Mouse (Mus musculus) thymus, postnatal 0 days (tissue): ENCODE measurements around the gene Dlgap1. TPM values are rescaled to one million over a fixed set of nuclear protein-coding genes. Genes with fewer than 3 reads are reported as not detected.

Source experiments
- DNase-seq: peaks from one replicate; pipeline ENCODE4 v3.0.0-alpha.2; 2015; ENCODE audit warnings: low spot score
- polyA plus RNA-seq: library from polyadenylated mRNA; unstranded; fragments of >200 nt; fragmentation: Nextera tagmentation; extraction: Ambion mirVana; gene quantifications from 2 replicates; pipeline ENCODE4 v1.2.1, GENCODE M21; 2015

The Dlgap1 gene
- polyA plus RNA-seq, 1 experiment from 2014 or later: not detected

GRCm38 (mm10) chr17:70614407-70615060 lies 645.7 kb downstream of the Dlgap1 start:
- no peak for DNase-seq

GRCm38 (mm10) chr17:70622493-70622892 lies 653.6 kb downstream of the Dlgap1 start:
- no peak for DNase-seq

- DNase-seq: no peak
Observed at GRCm38 (mm10) chr17:70626396-70626795, 657.5 kb downstream of the Dlgap1 start.

- no peak for DNase-seq
Observed at GRCm38 (mm10) chr17:70626925-70627324, 658.1 kb downstream of the Dlgap1 start.

- DNase-seq: no peak
Observed at GRCm38 (mm10) chr17:70629653-70630378, 660.9 kb downstream of the Dlgap1 start.

GRCm38 (mm10) chr17:70633181-70633944 lies 664.5 kb downstream of the Dlgap1 start:
- DNase-seq: no peak

- no peak for DNase-seq
Observed at GRCm38 (mm10) chr17:70643211-70643610, 674.3 kb downstream of the Dlgap1 start.

GRCm38 (mm10) chr17:70646641-70647040 lies 677.8 kb downstream of the Dlgap1 start:
- DNase-seq: no peak

- no peak for DNase-seq
Observed at GRCm38 (mm10) chr17:70661382-70661781, 692.5 kb downstream of the Dlgap1 start.

GRCm38 (mm10) chr17:70663992-70664391 lies 695.1 kb downstream of the Dlgap1 start:
- no peak for DNase-seq

- no peak for DNase-seq
Observed at GRCm38 (mm10) chr17:70664484-70665040, 695.7 kb downstream of the Dlgap1 start.

- no peak for DNase-seq
Observed at GRCm38 (mm10) chr17:70673985-70674384, 705.1 kb downstream of the Dlgap1 start.

- DNase-seq: no peak
Observed at GRCm38 (mm10) chr17:70676522-70676921, 707.6 kb downstream of the Dlgap1 start.

- peak; percentile 33 for DNase-seq
Observed at GRCm38 (mm10) chr17:70683561-70684167, 714.8 kb downstream of the Dlgap1 start.

- DNase-seq: no peak
Observed at GRCm38 (mm10) chr17:70690174-70690573, 721.3 kb downstream of the Dlgap1 start.

GRCm38 (mm10) chr17:70690598-70690997 lies 721.7 kb downstream of the Dlgap1 start:
- no peak for DNase-seq

- DNase-seq: peak; percentile 65
Observed at GRCm38 (mm10) chr17:70706976-70707818, 738.3 kb downstream of the Dlgap1 start.

GRCm38 (mm10) chr17:70707819-70708140 lies 738.9 kb downstream of the Dlgap1 start:
- no peak for DNase-seq

- no peak for DNase-seq
Observed at GRCm38 (mm10) chr17:70709545-70709944, 740.7 kb downstream of the Dlgap1 start.

- DNase-seq: no peak
Observed at GRCm38 (mm10) chr17:70713470-70713869, 744.6 kb downstream of the Dlgap1 start.
